Mouse (Mus musculus): ENCODE data around the gene Prkcb.
"Not testable (repeated sequence)": the region's sequence is repeated elsewhere in the genome, so short reads cannot be mapped to it uniquely, and the experiment has no call there.

Prkcb gene

DNA sequence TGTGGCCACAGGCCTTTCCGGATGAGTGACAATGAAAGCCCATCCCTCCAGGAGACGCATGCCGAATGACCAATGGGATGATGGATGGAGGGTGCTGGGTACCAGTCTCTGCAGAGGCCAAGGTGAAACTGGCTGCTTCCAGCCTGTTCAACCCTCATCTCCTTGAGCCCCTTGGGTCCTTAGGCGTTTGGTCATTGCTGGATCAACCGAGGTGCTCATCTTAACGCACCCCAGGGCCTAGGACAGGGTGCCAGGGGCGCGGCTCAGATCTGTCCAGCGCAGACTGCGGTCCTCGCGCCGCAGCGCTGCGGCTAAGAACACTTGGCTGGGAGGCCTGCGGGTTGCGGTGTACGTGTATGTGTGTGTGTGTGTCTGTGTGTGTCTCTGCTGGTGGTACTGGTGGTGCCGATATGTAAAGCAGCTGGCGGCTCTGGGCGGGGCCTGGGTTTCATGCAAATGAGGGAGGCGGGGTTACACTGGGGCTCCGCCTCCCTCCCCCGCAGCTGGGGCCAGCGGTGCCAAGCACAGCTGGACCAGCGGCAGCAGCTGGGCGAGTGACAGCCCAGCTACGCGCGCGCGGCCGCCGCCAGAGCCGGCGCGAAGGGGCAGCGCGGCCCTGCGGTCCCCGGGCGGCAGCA lies at the start of gene Prkcb:
Gene Prkcb (plus strand): TSS at position 147 of the 638 bp plus-strand sequence.
- DNase-seq (ENCODE audit: low spot score): peak; percentile 57

DNA sequence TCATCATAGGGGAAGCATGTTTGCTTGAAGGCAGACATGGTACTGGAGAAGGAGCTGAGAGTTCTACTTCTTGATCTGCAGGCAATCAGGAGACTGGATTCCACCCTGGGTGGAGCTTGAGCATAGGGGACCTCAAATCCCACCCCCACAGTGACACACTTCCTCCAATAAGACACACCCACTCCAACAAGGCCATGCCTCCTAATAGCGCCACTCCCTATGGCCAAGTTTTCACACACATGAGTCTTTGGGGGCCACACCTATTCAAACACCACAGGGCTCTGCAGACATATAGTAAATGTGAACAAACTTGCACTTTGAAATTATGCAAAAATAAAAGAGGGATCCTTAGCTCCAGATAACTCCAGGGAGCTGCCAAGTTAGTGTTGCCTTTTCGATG lies 49.6 kb upstream of the Prkcb start:
- no peak for DNase-seq (ENCODE audit: low spot score)

DNA sequence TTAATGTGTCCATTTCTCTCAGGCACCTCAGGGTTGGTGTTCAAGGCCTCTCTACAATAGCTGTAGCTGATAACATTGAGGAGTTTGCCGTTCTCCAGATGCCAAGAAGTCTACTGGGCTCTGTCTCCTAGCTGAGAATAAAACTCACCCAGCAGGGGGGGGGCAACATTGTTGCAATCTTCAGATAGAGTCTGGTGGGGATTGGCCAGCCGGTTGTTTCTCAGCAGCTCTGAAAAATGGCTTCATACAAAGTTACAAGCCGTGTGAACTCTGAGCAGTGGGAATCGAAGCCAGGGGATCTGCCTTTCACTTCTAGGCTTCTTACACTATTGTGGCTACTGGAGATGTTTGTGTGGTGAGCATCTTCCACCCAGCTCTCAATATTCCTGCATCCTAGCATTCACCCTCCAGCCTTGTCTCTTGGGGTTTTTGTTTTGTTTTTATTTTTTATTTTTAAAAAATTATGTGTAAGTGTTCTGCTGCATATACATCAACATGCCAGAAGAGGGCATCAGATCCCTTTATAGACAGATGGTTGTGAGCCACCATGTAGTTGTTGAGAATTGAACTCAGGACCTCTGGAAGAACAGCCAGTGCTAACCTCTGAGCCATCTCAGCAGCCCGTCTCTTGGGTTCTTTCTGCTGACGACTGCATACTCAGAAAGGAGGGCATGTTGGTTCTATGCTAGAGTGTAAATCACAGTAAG lies 48.0 kb upstream of the Prkcb start:
- DNase-seq (ENCODE audit: low spot score): no peak

DNA sequence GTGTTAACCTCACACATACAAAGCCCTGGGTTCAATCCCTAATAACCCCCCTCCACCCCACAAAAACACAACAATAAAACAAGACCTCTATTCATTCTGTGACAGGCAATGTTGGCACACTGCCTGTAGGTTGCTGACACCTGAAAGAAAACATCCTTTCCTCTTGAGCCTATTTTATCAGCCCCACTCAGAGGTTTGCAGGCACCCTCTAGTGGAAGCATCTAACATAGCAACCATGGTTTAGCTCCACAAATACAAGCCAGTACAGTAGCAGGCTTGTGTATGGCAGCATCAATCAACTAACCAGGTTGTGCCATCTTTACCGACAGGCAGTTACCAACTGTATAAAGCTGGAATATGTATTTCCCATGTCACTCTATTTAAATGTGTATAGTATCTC lies 46.3 kb upstream of the Prkcb start:
- DNase-seq (ENCODE audit: low spot score): no peak

DNA sequence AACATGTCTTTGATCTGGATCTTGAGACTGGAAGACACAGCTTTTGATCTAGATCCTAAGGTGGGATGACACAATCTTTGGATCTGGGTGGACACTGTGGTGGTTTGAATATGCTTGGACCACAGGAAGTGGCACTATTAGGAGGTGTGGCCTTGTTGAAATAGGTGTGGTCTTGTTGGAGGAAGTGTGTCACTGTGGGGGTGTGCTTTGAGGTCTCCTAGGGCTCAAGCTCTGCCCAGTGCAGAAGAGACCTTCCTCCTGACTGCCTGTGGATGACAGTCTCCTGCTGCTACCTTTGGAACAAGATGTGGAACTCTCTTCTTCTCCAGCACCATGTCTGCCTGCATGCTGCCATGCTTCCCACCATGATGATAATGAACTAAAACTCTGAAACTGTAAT lies 45.8 kb upstream of the Prkcb start:
- DNase-seq (ENCODE audit: low spot score): not testable (repeated sequence)

DNA sequence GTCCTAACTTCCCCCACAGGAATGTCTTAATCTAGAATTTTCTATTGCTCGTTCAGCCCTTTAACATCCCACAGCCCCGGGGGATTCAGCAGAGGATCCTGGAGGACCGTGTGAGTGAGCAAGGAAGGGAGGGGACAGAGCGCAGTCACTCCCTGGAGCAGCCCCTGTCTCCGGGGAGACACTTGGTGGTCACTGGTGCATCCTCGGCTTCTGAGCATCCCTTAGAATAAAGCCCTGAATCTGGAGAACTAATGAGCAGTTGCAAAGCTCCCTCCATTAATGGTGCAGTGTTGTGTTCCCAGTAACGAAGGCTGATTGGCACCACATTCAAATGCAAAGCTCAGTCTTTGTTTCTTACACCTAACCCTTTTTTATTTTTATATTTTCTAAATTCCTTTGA lies 44.4 kb upstream of the Prkcb start:
- no peak for DNase-seq (ENCODE audit: low spot score)

DNA sequence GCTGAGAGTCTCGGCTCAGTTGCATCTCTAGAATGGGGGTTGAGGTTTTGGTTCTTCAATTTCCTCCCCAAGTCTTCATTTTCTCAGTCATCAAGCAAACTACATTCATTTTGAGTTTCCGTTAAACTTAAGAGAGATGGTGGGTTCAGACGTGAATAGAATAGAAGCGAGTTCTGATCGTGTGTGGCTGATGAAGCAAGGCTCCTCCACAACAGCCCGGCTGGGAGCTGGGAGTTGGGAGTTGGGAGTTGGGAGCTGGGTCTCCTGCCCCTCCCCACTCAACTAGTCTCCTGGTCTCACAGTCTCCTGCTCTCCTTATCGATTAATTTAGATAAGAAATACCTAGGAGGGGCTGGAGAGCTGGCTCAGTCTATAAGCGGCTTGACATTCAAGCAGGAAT lies 44.0 kb upstream of the Prkcb start:
- no peak for DNase-seq (ENCODE audit: low spot score)

DNA sequence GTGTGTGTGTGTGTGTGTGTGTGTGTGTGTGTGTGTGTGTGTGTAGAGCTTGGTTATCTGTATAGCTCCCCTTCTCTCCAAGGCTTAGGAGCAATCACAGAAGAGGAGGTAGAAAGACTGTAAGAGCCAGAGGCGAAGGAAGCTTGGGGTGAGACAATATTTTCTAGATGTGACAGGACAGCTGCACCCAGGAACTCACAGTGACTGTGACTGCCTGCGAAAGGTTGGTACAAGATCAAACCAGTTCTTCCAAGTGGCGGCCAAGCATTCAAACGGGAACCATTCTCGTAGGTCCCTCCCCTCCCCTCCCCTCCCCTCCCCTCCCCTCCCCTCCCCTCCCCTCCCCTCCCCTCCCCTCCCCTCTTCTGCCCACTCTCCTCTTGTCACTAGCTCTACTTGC lies 42.6 kb upstream of the Prkcb start:
- no peak for DNase-seq (ENCODE audit: low spot score)

DNA sequence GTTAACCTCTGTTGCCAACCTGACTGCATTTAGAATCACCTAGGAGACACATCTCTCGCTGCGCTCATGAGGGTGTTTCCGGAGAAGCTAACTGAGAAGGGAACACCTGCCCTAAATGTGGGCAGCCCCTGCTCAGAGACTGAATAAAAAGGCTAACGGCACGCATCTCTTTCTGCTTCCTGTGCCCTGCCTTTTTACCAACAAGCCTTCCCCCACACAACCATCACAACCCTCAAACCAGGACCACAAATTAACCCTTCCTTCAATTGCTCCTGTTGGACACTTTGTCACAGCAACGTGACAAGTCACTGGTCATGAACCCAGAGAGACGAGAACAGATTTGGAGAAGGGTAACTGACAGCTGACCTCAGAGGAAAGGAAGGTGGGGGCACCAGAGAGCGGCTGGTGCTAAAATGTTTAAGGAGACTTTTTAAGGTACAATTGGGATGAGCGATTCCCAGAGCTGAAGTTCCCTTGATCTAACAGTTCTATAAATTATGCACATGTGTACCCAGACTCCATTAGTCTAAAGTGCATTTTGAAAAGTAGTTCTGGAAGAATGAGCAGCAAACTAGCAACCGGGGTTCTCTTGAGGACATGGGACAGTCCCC lies 41.2 kb upstream of the Prkcb start:
- no peak for DNase-seq (ENCODE audit: low spot score)

DNA sequence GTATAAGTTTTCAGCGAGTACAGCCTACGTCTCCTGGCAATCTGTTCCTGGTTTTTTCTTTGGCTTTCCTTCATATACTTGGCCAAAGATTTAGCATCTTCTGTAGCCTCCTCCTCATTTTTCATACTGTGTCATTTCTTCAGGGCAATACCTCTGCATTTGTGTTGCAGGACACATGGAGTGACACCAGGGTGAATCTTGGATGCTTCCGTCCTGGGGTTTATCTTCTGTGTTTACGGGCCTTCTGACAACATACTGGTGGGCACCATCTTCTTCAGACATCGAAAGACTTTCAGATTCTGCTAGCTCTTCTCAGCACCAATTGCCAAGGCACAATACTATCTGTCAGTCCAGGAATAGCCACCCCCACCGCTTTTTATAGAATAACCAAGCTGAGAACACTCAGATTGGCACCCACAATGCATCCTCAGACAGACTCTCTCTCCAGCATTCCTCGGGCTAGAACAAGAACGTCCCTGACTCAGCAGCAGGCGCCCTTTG lies 39.2 kb upstream of the Prkcb start:
- DNase-seq (ENCODE audit: low spot score): no peak

DNA sequence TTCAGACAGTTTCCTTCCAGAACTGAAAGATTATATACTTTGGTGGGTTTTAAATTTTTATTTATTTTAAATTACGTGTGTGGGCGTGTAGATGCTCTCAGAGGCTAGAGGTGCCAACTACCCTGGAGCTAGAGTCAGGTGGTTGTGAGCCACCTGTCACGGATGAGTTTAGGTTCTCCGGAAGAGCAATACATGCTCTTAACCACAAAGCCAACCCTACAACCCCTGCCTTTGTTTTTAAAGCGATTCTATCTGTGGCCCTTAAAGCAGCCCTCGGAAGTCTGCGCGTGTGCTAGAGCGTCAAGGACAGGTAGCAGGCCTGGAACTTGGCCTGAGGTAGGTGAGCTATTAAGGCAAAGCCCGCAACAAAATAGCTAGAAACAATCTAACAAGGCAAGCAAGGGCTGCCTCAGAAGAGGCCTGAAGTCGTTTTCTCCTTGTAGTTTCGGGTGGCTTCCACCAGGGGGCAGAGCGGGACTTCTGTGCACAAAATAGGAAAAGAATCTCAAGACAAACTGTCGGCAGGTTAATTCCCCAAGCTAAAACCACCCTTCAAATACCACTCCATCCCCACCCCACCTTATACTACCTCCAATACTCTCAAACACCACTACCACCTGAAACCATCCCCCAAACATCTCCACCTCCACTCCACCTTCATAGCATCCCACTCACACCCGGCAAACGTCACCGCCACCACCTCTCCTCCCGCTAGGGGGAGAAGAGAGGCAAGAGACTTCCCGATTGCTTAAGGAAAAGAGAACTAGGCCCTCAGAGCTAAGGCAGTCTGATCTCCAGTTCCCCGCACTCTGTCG lies 37.1 kb upstream of the Prkcb start:
- peak; percentile 81 for DNase-seq (ENCODE audit: low spot score)

DNA sequence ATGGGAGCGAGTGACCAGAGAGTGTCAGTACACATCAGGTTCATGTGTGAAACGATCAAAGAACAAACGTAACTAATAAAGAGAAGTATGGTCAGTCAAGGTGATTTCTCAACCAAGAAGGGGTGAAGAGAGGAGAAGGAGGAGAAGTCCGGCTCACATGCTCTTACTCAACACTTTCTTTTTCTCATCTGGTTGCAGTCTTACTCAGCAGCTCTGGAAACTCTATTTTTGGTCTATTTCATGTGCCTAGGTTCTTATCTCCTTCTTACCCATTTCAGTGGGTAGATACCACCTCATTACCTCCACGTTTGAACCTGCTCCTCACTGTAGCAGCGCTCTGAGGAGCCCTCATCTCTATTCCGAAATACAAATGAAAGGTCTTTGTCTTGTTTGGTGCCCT lies 31.8 kb upstream of the Prkcb start:
- no peak for DNase-seq (ENCODE audit: low spot score)

DNA sequence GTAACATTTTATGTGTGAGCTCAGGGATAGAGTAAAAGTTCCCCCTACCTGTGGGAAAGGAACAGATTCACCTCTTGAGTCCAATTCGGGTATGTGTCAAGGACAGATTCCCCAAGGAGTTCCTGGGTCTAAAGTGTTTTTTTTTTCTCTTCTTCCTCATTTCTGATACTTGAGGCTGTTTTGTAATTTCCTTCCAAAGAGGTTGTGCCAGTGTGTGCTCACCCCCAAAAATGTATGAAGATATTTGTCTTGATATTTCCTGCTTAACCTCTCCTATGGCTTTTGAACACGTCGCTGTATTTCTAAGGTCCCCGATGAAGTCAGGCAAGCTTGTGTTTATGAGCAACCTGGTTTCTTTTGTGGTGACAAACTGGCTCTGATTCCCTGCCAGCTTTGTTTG lies 30.0 kb upstream of the Prkcb start:
- DNase-seq (ENCODE audit: low spot score): no peak

DNA sequence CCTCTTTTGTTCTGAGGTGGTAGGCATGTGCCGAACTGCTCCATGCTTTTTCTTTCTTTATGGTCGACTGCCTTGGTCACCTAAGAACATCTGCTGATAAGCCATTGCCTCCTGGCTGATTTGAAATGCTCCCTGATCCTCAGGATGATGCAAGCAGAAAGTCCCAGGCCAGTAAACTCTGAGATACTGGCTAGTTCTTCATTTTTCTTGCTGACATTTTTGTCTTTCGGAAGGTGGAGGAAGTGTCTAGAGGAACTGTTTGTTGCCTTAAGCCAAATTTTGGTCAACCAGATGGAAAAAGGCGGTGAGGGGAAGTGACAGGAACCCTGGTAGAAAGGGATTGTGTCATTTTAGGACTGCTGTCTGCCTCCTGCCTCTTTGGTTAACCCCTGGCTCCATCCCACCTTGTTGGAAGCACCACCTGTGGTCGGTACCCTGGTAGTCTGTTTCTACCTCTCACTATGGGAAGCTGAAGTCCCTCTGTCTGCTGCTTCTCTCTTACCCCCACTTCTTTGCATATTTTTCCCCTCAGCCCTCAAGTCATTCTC lies 28.4 kb upstream of the Prkcb start:
- DNase-seq (ENCODE audit: low spot score): no peak

DNA sequence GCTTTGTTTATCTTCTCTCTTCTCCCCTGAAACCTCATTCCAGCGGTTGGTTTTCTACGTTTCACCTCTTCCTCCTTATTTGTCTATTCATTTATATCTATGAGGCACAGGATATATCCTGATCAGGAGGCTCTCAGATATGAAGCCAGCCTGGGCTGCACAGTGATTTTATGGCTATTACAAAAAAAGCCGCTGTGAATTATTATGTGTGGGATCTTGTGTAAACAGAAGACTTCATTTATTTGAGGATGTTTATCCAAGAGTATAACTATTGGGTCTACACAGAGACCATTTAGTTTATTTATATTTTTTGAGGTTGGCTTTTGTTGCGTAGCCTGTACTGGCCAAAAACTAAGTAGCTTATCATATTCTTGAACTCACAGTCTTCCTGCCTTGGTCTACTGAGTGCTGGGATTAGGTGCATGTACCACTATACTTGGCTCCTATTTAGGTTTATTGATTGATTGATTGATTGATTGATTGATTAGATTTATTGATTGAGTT lies 19.5 kb upstream of the Prkcb start:
- DNase-seq (ENCODE audit: low spot score): no peak

DNA sequence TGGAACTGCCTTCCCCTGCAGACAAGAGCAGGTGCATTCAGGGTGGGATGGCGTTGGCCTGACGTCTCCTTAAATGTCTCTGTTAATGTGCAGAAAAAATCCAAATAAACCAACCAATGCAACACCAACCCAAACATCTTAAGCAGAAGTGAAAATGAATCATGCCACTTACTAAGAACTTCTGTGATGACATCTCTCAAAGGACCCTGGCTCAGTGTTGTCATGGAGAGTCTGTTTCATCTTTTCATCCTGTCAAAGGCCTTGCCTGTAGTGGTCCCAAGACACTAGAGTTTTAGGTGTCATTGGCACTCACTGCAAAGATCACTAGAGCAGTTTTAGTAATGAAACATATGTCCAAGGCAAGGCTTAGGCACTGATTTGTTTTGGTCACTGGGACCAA lies 16.2 kb upstream of the Prkcb start:
- DNase-seq (ENCODE audit: low spot score): no peak

DNA sequence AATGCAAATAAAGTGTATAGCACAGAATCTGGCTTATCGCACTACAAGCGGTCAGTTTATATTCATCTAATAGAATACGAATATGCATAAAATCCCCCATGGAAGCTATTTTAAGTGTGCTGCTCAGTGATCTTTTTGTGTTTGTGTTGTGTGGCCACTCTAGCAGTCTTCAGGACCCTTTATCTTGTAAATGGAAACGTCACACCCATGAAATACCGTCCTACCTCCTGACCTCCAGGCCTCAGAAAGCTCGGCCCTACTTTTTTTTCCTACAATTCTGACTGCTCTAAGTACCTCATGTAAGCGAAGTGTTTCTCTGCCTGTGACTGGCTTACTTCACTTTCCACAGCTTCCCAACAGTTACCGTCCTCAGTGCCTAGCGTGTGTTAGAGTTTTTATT lies 9.0 kb upstream of the Prkcb start:
- no peak for DNase-seq (ENCODE audit: low spot score)

DNA sequence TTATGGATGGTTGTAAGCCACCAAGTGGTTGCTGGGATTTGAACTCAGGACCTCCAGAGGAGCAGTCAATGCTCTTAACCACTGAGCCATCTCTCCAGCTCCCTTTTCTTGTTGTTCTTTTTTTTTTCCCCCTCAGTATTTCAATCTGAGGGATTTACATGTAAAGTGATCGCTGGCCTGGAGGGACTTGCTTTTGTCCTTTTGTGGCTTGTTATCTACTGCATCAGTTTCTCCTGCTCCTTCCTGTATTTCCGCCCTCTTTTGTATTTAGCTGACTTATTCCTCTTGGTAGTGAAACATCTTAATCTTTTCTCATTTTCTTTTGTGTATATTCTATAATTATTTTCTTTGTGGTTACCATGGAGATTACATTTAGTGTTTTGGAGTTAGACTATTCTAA lies 8.2 kb upstream of the Prkcb start:
- DNase-seq (ENCODE audit: low spot score): no peak

DNA sequence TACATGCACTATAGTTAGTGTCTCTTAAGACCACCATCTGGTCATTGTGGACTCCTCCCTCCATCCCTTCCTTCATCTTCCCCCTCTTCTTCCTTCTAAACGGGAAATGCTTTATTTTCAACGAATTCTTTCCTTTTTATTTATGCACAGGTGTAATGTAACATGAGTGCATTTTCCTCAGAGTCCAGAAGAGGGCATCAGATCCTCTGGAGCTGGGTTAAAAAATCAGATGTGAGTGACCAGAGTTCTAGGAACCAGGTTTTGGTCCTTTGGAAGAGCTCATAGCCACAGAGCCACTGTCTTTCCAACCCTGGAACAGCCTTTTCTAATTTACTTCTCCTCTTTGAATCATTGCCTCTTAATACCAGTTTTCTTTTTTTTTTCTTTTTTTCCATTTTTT lies 6.0 kb upstream of the Prkcb start:
- no peak for DNase-seq (ENCODE audit: low spot score)

DNA sequence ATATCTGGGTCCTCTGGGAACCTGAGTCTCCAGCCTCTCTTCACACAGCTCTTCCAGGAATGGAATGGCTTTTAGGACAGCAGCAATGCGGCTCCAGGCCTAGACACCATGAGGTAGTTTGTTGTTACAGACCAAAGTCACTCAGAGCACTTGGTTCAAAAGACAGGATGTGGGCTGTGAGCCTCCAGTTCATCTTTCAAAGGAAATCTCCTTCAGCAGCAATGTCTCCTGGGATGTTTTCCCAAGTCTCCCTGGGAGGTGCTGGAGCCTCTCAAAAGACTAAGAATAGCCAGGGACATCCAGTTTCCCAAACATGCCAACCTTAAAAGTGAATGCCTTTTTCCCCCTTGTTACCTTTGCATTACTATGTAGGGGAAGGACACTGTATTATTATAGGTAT lies 1.3 kb upstream of the Prkcb start:
- no peak for DNase-seq (ENCODE audit: low spot score)

DNA sequence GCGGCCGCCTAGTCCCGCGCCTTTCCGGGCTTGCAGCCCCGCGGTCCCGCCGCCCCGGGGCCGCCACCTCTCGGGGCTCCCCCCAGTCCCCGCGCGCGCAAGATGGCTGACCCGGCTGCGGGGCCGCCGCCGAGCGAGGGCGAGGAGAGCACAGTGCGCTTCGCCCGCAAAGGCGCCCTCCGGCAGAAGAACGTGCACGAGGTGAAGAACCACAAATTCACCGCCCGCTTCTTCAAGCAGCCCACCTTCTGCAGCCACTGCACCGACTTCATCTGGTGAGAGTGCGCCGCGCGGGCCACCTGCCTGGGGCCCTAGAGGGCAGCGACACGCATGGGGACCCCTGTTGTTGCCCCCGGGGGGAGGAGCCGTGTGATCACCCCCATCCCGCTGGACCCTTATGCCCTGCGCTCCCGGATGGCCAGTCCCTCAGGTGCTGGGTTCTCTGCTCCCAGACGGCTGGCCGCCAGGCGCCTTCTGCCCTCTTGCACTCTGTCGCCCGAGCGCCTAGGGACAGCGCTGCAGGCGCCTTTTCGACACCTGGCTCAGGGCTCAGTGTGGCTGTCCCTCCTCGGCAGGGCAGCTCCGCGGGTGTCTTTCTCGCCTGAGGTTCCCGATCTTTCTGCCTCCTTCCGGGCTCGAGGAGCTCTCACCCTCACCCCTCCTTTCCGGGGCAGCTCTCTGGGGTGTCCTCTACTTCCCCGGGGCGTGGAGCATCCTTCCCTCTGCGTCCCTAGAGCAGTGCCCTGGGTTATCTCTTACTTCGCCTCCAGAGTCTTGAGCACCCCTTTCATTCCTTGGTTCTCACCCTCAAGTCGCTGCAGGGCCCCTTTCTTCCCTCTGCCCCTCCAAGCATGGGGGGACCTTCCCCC lies 926 bp downstream of the Prkcb start:
- DNase-seq (ENCODE audit: low spot score): peak; percentile 19
